Mouse (Mus musculus): ENCODE data around the gene Il11.

Gene Il11

GRCm38 (mm10) chr7:4788499-4789435, 6.1 kb upstream of the Il11 start:
- DNase-seq (ENCODE audit: low read depth, low spot score), result peak; percentile 77

GRCm38 (mm10) chr7:4783667-4784268, 1.1 kb upstream of the Il11 start:
- DNase-seq (ENCODE audit: low read depth, low spot score), result no peak

DNA sequence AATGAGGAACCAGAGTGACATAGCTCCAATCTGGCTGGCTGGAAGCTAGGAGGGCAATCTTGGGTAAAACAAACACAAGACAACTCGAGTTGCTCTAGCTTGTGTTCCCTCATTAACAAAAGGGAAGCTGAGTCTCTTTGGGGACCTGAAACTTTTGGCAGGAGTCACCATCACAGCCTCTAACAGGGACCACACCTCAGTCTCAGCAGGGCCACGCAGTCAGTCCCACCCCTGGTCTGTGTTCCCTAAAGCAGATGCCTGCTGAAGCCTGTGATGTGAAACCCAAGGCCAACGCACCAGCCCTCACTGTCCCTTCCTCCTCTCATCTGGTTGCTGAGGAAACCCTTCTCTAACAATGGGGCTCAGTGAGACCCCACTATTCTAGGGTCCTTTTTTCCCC, 529 bp downstream of the Il11 start:
- DNase-seq (ENCODE audit: low read depth, low spot score), result no peak

DNA sequence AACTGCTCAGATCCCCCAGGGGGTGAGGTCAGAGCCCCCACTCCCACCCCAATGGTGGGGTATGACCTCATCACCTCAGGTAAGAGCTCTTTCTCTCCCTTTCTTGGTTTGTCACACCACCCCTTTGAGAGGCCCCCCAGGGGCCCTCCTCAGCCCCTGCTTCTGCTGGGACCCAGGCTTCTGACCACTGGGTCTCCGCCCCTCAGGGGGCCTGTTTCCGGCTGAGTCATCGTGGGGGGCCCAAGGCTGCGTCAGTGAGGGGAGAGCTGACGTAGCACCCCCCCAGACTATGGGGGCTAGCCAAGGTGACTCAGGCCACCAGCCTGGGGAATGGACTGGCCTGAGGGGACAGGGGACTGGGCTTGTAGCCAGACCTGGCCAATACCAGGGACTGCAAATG, 2.7 kb downstream of the Il11 start:
- DNase-seq (ENCODE audit: low read depth, low spot score), result no peak

DNA sequence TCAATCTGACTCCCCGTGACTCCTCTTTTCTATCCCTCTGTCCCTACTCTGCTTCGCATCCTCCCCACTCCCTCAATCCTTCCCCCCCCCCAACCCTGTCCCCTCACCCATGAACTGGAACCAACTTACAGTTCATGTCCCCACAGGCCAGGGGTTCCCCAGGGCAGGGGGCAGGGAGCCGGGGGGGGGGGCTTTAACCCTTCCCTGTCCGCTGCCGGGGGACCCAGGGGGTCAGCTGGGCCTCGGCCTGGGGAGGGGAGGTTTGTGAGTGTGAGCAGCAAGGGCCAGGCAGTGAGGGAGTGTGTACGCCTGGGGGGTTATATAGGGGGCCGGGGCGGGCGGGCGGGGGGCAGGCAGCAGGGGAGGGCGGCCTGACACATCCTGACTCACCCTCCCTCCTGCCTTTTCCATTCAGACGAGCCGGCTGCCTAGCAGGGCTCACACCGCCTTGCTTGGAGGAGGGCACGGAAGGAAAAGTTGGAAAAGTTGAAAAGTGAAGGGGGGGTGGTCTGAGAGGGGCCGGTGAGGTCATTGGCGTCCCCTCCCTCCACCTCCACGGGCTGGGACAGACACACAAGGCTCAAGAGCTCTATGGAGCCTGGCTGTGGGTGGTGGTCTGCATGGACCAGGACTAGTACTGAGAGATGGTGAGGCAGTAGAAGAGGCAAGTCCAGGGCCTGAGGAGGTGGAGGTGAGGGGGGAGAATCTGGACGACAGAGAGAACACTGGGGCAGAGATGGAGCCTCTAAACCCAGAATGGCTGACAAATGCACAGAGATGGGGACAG, 4.6 kb downstream of the Il11 start:
- DNase-seq (ENCODE audit: low read depth, low spot score), result no peak

DNA sequence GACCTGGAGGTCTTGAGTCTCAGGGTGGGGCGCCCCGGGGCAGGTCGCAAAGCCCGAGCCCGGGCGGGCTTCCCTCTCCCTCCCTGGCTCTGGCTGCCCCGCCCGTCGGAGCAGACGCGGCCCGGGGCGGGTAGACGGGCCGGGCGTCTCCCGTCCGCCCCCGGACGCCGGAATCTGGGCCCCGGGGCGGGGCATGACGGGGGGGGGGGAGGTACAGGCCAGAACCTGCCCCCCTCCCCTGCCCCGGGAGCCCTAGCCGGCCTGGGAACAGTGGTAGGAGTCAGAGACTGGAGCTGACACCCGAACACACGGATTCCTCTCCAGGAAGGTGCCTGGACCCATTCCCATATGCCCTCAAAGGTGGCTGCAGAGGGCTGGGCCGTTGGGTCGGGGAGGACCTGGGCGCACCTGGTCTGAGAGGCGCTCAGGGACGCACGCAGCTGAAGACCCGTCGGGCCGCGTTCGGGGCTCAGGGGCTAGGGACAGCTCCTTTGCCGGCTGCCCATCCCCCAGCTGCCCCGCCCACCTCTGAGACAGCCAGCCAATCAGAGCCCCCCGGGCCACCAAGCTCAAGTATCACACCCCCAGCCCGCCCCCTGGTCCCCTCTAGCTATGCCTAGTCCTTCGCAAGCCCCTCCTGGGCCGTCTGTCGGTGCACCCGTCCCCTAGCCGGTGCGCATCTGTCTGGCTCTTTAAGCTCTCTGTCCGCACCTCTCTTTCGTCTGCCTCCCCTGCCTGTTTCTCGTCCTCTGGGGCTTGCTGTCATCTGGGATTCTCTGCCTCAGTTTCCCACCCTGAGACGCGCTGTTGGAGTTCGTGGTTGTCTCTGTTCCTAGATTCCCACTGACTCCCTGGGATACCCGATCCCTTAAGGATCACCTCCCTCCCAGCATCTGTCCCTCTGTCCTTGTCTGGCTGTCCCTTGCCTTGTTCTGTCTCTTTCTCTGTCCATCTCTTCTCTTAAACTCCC, 5.5 kb downstream of the Il11 start:
- DNase-seq (ENCODE audit: low read depth, low spot score), result peak; percentile 92

GRCm38 (mm10) chr7:4776131-4776530, 6.5 kb downstream of the Il11 start:
- no peak for DNase-seq (ENCODE audit: low read depth, low spot score)

- no peak for DNase-seq (ENCODE audit: low read depth, low spot score)
Measured at GRCm38 (mm10) chr7:4771202-4771601, 11.5 kb downstream of the Il11 start, which contains the start of gene Fam71e2. Fam71e2 (minus strand) TSS chr7:4771302.

- DNase-seq (ENCODE audit: low read depth, low spot score), result no peak
Measured at GRCm38 (mm10) chr7:4764946-4765710, 17.5 kb downstream of the Il11 start.

- no peak for DNase-seq (ENCODE audit: low read depth, low spot score)
Measured at GRCm38 (mm10) chr7:4759670-4760069, 23.0 kb downstream of the Il11 start.

DNA sequence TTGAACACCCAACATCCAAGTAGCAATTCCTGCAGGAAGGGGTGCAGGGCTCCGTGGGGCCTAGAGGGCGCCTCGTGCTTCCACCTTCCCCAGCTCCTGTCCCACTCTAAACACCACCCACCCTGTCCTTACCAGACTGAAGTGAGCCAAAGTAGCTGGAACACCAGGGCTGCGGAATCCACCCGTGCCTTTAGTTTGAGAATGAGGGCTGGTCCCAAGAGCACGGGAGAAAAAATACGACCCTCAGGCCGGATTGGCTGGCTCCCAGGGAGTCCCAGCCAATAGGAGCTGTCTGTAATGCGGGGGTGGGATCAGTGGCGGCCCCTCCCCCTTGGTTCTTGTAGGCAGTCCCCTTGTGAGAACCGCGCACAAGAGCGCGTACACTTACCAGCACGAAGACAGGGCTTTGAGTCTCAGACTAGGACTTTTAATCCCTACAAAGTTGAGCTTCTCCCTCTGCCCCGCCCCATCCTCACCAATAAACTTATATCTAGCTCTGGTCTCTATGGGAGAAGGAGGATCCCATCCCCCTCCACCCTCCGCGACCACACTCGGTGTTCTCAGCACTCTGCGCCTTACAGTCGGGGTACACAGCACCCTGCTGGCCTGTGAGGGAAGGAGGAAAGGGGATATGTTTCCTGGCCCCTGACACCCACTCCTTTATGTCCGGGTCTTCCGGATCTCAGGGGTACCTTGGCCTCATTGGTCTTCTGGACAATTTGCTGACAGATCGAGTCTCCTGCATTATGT, 29.7 kb downstream of the Il11 start, which contains the start of gene Cox6b2:
Cox6b2 (minus strand) TSS at position 274 of the 750 bp plus-strand sequence.
- DNase-seq (ENCODE audit: low read depth, low spot score), result peak; percentile 99

GRCm38 (mm10) chr7:4751971-4752820, 30.5 kb downstream of the Il11 start:
- peak; percentile 98 for DNase-seq (ENCODE audit: low read depth, low spot score)

- no peak for DNase-seq (ENCODE audit: low read depth, low spot score)
Measured at GRCm38 (mm10) chr7:4749169-4749568, 33.5 kb downstream of the Il11 start.

GRCm38 (mm10) chr7:4748321-4748720, 34.3 kb downstream of the Il11 start:
- DNase-seq (ENCODE audit: low read depth, low spot score), result peak; percentile 77

DNA sequence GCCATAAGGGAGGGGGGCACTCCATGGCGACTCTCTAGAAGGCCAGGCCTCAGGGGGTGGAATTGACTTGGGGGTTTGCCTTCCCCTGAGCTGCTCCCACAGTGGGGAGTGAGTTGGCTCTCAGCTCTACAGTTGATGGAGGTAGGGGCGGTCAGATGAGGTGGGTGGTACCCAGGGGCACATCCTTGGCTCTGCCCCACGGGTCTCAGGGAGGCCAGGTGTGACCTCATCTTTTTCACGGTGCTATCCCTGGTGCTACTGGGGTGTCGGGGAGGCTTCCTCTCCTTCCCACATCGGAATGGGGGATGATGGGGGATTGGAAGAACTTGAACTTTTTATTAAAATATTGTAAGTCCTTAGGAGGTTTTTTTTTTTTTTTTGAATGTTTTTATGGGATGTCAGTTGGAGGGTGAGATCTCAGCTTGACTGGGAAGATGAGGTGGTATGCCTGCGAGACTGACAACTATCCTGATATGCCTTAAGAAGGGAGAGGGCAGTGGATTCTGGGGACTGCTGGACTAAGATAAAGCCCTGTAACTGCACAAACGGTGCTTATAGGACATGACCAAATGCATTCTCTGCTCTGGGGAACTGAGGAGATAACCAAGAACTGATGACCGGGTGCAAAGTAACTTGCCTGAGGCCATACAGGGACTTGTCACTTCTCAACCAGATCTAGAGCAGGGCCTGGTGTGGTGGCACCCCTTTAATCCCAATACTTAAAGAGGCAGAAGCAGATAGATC, 35.3 kb downstream of the Il11 start:
- no peak for DNase-seq (ENCODE audit: low read depth, low spot score)

- no peak for DNase-seq (ENCODE audit: low read depth, low spot score)
Measured at GRCm38 (mm10) chr7:4746326-4746980, 36.2 kb downstream of the Il11 start.

GRCm38 (mm10) chr7:4744886-4745285, 37.8 kb downstream of the Il11 start:
- DNase-seq (ENCODE audit: low read depth, low spot score), result no peak
